Mouse (Mus musculus): ENCODE measurements around the gene Tmem50b. TPM values are rescaled to one million over a fixed set of nuclear protein-coding genes. Genes with fewer than 3 reads are reported as not detected.
A peak's percentile ranks its signal among the peaks of the same experiment; 100 is the strongest.

Tmem50b gene
- polyA plus RNA-seq, 1 experiment from 2014 or later, result 48.7 TPM

DNA sequence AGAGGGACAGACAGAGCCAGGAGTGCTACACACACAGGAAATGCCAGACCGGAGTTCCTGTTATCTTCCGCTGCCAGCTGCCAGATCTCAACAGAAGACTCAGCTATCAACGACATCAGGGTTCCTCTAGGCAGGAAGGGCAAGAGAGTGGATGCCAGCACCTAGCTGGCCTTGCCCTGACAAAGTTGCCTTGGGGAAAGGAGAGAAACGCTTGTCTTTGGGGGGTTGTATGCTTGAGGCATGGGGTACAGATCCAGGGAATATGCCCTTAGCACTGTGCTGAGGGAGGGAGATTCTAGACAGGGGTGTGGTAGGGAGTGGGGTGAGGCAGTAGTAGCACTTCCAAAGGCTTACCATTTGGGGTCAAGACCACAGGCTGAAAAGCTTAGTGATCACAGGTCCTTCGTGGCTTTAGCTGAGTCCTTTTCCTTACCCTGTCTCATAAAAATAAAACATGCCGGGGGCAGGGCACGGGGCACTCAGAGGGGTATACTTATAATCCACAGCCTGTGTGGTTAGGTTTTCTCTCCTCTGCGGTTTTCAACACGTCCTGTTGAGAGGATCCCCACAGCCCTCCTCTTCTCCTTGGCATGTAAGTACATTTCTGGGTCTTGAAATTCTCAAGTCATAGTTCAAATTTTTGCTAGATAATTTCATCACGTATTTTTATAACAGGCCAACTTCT lies 51.9 kb downstream of the Tmem50b start:
- no peaks in the 10 kb centered on the region for H3K27me3 ChIP-seq
- no peaks in the 10 kb centered on the region for H3K9me3 ChIP-seq (replicated peaks)
- no peak for ATAC-seq (ENCODE audit: low FRiP score)
- no peak overlapping the region for H3K4me2 ChIP-seq (replicated peaks)
- 72% methylated on average over 10 of the region's 10 CpGs for WGBS
- H3K36me3 ChIP-seq, result no peaks in the 10 kb centered on the region
- H3K4me3 ChIP-seq, result no peak overlapping the region
- no peak overlapping the region for H3K27ac ChIP-seq
- peaks cover 29% of the 10 kb centered on the region for H3K4me1 ChIP-seq
- H3K9ac ChIP-seq, result no peak overlapping the region

GRCm38 (mm10) chr16:91543619-91544018 lies 54.0 kb downstream of the Tmem50b start:
- no peaks in the 10 kb centered on the region for H3K27me3 ChIP-seq
- no peak overlapping the region for H3K9ac ChIP-seq
- H3K4me2 ChIP-seq (replicated peaks), result no peak overlapping the region
- 100% methylated on average over 1 of the region's 1 CpGs for WGBS
- H3K27ac ChIP-seq, result no peak overlapping the region
- ATAC-seq (ENCODE audit: low FRiP score), result no peak
- H3K4me3 ChIP-seq, result no peak overlapping the region
- H3K9me3 ChIP-seq (replicated peaks), result no peaks in the 10 kb centered on the region
- H3K4me1 ChIP-seq, result peaks cover 21% of the 10 kb centered on the region
- no peaks in the 10 kb centered on the region for H3K36me3 ChIP-seq

DNA sequence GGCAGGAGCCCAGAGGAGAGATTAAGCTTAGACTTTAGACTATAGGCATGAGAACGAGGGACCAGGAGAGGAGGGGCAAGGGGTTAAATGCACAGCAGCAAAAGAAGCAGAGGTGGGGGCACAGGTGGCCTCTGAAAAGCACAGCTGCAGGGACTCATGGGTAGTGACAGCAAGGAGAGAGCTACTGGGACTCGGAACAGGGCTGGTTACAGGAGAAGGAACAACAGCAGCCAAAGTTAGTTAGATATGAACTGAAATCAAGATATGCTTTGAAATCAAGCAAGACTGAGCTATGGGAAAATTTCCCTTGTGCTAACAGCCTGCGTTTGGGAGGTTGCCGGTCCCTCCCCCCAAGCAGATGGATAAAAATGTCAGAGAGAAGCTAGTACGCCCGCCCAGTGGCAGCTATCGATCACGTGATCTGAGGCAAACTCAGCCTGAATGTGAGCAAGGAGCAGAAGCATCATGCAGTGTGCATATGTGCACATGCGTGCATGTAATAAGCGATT lies 56.0 kb downstream of the Tmem50b start:
- no peak overlapping the region for H3K4me3 ChIP-seq
- H3K27me3 ChIP-seq, result no peaks in the 10 kb centered on the region
- H3K9ac ChIP-seq, result no peak overlapping the region
- no peaks in the 10 kb centered on the region for H3K36me3 ChIP-seq
- H3K4me1 ChIP-seq, result peaks cover 9% of the 10 kb centered on the region; the same call in 1 of the 2 replicates
- peak overlapping the region; percentile 32 for H3K4me2 ChIP-seq (replicated peaks)
- 0 out of 2 replicates have a peak, but pooled peaks have one; percentile 54 for ATAC-seq (ENCODE audit: low FRiP score)
- WGBS, result 43% methylated on average over 10 of the region's 10 CpGs
- no peak overlapping the region for H3K27ac ChIP-seq
- no peaks in the 10 kb centered on the region for H3K9me3 ChIP-seq (replicated peaks)

DNA sequence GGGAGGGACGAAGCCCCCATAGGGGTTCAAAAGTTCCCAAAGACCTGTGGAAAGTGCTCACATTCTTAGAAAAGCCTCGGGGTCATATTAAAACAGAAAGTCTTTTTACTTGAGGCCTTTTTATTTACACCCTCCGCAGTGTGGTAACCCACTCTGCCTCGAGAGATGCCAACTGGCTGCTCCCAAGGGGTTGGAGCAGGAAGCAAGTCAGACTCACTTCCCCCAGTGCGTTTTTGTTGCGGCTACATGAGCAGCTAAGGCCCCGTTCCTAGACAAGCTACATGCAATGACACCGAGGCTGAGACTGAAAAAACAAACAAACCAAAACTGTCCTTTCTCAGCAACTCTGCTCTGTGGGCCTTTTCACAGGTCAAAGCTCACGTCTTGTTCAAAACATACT lies 59.1 kb downstream of the Tmem50b start:
- H3K27me3 ChIP-seq, result no peaks in the 10 kb centered on the region
- no peak overlapping the region for H3K9ac ChIP-seq
- peaks cover 5% of the 10 kb centered on the region; the same call in 1 of the 2 replicates for H3K4me1 ChIP-seq
- H3K27ac ChIP-seq, result no peak overlapping the region
- ATAC-seq (ENCODE audit: low FRiP score), result no peak
- no peak overlapping the region for H3K4me3 ChIP-seq
- H3K9me3 ChIP-seq (replicated peaks), result no peaks in the 10 kb centered on the region
- H3K4me2 ChIP-seq (replicated peaks), result no peak overlapping the region
- WGBS, result 65% methylated on average over 9 of the region's 9 CpGs
- no peaks in the 10 kb centered on the region for H3K36me3 ChIP-seq

- no peak overlapping the region for H3K27ac ChIP-seq
- H3K27me3 ChIP-seq, result no peaks in the 10 kb centered on the region
- no peaks in the 10 kb centered on the region for H3K9me3 ChIP-seq (replicated peaks)
- ATAC-seq (ENCODE audit: low FRiP score), result no peak
- 72% methylated on average over 6 of the region's 6 CpGs for WGBS
- H3K36me3 ChIP-seq, result no peaks in the 10 kb centered on the region
- H3K9ac ChIP-seq, result no peak overlapping the region
- no peak overlapping the region for H3K4me3 ChIP-seq
- peaks cover 5% of the 10 kb centered on the region; the same call in 1 of the 2 replicates for H3K4me1 ChIP-seq
- no peak overlapping the region for H3K4me2 ChIP-seq (replicated peaks)
These were observed 59.5 kb downstream of the Tmem50b start for GRCm38 (mm10) chr16:91538051-91538450.

DNA sequence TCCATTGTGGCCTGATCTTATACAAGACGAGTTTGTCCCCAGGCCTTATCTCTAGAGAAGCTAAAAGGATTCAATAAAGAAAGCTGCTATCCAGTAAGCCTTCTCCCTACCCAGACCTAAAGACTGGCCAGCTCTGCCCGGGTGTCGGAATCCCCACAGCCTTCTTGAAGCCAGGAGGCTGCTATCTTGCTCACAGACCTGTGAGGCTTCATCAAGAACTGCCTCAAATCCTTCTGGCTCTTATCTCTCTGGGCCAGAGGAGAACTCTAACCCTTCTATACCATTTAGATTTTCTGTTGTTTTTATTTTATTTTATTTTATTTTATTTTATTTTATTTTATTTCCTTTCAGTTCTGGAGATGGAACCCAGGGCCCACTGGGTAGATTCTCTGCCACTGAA lies 60.5 kb downstream of the Tmem50b start:
- Histone ChIP-seq H3K36me3 (no peaks in the 10 kb centered on the region), H3K9ac (no peak overlapping the region), H3K27me3 (no peaks in the 10 kb centered on the region), H3K27ac (no peak overlapping the region), H3K4me3 (no peak overlapping the region), H3K4me2 (replicated peaks) (no peak overlapping the region), H3K9me3 (replicated peaks) (no peaks in the 10 kb centered on the region), H3K4me1 (peaks cover 5% of the 10 kb centered on the region; the same call in 1 of the 2 replicates)
- 84% methylated on average over 3 of the region's 3 CpGs for WGBS
- no peak for ATAC-seq (ENCODE audit: low FRiP score)

- Histone ChIP-seq H3K4me3 (no peak overlapping the region), H3K27ac (no peak overlapping the region), H3K36me3 (no peaks in the 10 kb centered on the region), H3K27me3 (no peaks in the 10 kb centered on the region), H3K4me2 (replicated peaks) (no peak overlapping the region), H3K9me3 (replicated peaks) (no peaks in the 10 kb centered on the region), H3K9ac (no peak overlapping the region), H3K4me1 (peaks cover under 1% of the 10 kb centered on the region; the same call in 1 of the 2 replicates)
- no peak for ATAC-seq (ENCODE audit: low FRiP score)
- 88% methylated on average over 6 of the region's 6 CpGs for WGBS
These were observed 61.2 kb downstream of the Tmem50b start for GRCm38 (mm10) chr16:91536372-91536771.

DNA sequence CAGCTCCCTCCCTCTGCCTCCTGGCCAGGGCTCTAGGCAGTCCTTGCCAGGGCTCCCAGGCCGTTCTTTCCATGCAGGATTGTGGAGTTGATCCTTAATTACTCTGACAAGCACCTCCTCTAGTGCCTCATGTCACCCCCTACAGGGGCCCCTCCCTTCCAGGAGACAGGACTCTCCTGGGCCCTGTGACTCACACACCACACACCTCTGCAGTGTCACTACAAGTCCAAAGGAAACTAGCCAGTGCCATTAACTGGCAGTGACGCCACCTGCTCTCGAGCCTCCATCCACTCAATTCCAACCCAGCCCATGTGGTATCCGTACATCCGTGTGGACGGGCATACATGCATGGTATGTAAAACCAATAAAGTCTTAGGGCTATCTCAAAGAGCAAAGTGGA lies 62.7 kb downstream of the Tmem50b start:
- H3K4me1 ChIP-seq, result no peaks in the 10 kb centered on the region
- 86% methylated on average over 6 of the region's 6 CpGs for WGBS
- no peaks in the 10 kb centered on the region for H3K27me3 ChIP-seq
- no peaks in the 10 kb centered on the region for H3K36me3 ChIP-seq
- ATAC-seq (ENCODE audit: low FRiP score), result no peak
- H3K4me3 ChIP-seq, result no peak overlapping the region
- no peak overlapping the region for H3K27ac ChIP-seq
- no peak overlapping the region for H3K4me2 ChIP-seq (replicated peaks)
- no peak overlapping the region for H3K9ac ChIP-seq
- no peaks in the 10 kb centered on the region for H3K9me3 ChIP-seq (replicated peaks)

GRCm38 (mm10) chr16:91534477-91534876 lies 63.1 kb downstream of the Tmem50b start:
- Histone ChIP-seq H3K9me3 (replicated peaks) (no peaks in the 10 kb centered on the region), H3K4me1 (no peaks in the 10 kb centered on the region), H3K9ac (no peak overlapping the region), H3K27me3 (no peaks in the 10 kb centered on the region), H3K36me3 (no peaks in the 10 kb centered on the region), H3K4me2 (replicated peaks) (no peak overlapping the region), H3K27ac (no peak overlapping the region), H3K4me3 (no peak overlapping the region)
- no peak for ATAC-seq (ENCODE audit: low FRiP score)
- WGBS, result 55% methylated on average over 13 of the region's 13 CpGs

DNA sequence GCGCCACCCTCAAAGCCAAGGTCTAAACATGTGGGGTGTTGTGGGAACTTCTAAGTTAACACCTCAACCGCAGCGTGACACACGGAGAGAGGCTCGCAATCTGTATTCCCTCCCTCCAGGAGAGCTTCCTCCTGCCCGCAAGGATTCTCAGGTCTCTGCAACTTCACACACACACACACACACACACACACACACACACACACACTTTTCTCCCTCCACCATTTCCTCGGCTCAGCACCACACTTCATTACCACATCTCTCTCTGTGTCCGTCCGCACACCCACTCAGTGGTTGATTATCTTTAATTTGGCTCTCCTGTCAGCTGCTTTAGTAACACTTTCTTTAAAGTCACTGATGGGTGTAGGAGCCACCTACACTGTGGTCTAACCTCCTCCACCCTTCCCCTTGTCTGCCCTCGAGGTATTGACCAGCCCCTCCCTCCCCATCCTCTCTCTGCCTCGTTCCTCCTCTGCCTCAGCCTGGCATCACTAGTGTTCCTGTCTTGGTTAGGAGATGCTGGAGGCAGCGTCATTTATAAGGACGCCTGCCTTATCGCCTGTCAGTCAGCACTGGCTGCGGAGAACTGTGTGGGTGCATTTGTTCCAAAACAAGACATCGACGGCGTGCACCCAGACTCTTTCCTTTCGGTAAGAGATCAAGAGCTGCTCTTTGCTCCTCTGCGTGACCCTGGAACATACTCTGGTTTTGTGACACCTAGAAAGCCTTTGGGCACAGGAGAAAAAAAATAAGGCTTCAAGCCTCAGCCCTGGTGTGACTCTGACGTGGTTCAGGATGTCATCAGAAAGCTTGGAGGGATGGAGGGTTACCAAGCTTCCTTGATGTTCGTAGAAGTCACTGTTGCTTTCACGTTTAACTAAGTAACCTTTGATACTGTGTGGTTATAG lies 64.3 kb downstream of the Tmem50b start:
- H3K27me3 ChIP-seq, result no peaks in the 10 kb centered on the region
- no peaks in the 10 kb centered on the region for H3K9me3 ChIP-seq (replicated peaks)
- H3K4me2 ChIP-seq (replicated peaks), result no peak overlapping the region
- 72% methylated on average over 23 of the region's 23 CpGs for WGBS
- no peak for ATAC-seq (ENCODE audit: low FRiP score)
- H3K9ac ChIP-seq, result no peak overlapping the region
- no peak overlapping the region for H3K4me3 ChIP-seq
- no peaks in the 10 kb centered on the region for H3K4me1 ChIP-seq
- no peak overlapping the region for H3K27ac ChIP-seq
- no peaks in the 10 kb centered on the region for H3K36me3 ChIP-seq

GRCm38 (mm10) chr16:91532429-91532828 lies 65.2 kb downstream of the Tmem50b start:
- H3K27me3 ChIP-seq, result no peaks in the 10 kb centered on the region
- H3K36me3 ChIP-seq, result no peaks in the 10 kb centered on the region
- ATAC-seq (ENCODE audit: low FRiP score), result no peak
- no peaks in the 10 kb centered on the region for H3K4me1 ChIP-seq
- H3K4me2 ChIP-seq (replicated peaks), result no peak overlapping the region
- no peaks in the 10 kb centered on the region for H3K9me3 ChIP-seq (replicated peaks)
- H3K4me3 ChIP-seq, result no peak overlapping the region
- H3K27ac ChIP-seq, result no peak overlapping the region
- no peak overlapping the region for H3K9ac ChIP-seq
- WGBS, result 47% methylated on average over 2 of the region's 2 CpGs

GRCm38 (mm10) chr16:91531856-91532255 lies 65.7 kb downstream of the Tmem50b start:
- no peaks in the 10 kb centered on the region for H3K4me1 ChIP-seq
- no peak overlapping the region for H3K27ac ChIP-seq
- H3K4me2 ChIP-seq (replicated peaks), result no peak overlapping the region
- no peak for ATAC-seq (ENCODE audit: low FRiP score)
- H3K9me3 ChIP-seq (replicated peaks), result no peaks in the 10 kb centered on the region
- H3K36me3 ChIP-seq, result no peaks in the 10 kb centered on the region
- no peak overlapping the region for H3K4me3 ChIP-seq
- no peak overlapping the region for H3K9ac ChIP-seq
- 91% methylated on average over 6 of the region's 6 CpGs for WGBS
- H3K27me3 ChIP-seq, result no peaks in the 10 kb centered on the region
